Mouse (Mus musculus): ENCODE results near the gene Ifi47. TPM values are rescaled to one million over a fixed set of nuclear protein-coding genes. Genes with fewer than 3 reads are reported as not detected.
"Not testable (repeated sequence)": the region's sequence is repeated elsewhere in the genome, so short reads cannot be mapped to it uniquely, and the experiment has no call there.

Ifi47 gene
- polyA plus RNA-seq (2015; fragmentation: Nextera tagmentation; extraction: Ambion mirVana), result 0.66 and 0.98 TPM in 2 replicates

DNA sequence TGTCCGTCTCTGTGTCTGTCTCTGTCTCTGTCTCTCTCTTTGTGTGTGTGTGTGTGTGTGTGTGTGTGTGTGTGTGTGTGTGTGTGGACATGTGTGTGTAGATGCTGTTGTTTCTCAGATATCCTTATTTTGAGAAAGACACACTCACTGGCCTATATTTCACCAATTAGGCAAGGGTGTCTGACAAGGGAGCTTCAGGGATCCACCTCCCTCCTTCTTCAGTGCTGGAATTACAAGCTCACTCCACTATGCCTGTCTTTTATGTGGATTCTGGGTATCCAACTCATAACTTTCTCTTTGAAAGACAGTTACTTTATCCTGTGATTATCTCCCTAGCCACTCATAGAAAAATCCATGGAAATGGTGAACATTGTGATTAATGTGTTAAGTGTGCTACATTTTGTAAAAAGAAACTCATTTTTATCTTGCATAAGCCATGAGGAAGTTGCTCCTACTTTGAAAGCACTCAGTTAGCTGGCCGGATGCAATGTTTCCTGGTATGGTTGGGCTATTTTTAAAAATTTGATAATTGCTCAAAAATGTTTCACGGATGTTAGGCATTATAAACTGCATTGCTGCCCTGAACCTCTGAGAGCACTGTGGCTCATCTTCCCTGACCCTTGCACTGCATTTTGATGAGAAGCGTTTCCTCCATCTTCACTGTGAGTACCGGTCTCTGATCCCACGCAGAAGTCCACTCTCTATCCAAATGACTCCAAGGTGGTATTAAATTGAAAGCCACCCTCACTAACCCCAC lies at the start of gene Ifi47:
Gene Ifi47, plus strand, starts transcription at position 587 of the 757 bp plus-strand sequence.
- H3K36me3 ChIP-seq; H3K27me3 ChIP-seq; H3K9ac ChIP-seq; ATAC-seq (ENCODE audit: low FRiP score); H3K4me1 ChIP-seq (replicated peaks); H3K9me3 ChIP-seq; H3K4me2 ChIP-seq; H3K4me3 ChIP-seq; H3K27ac ChIP-seq: not testable (repeated sequence)
- 83% methylated on average over 6 of the region's 6 CpGs for WGBS

DNA sequence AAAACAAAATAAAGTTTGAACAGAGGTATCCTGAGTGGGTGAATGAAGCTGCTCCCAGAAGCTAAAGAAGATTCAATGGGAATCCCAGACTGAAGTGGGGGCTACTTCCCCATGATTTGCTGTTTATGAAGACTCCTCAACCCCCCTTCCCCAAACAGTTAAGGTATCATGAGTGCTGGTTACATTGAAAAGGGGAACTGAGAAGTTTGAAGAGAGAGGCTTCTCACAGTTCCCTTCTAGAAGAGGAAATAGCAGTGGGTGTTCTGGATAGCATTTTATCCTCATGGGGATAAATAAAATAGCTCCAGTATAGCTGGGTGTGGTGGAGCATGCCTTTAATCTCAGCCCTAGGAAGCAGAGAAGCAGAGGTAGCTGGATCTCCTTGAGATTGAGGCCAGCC lies 26.3 kb upstream of the Ifi47 start:
- H3K27ac ChIP-seq; H3K4me3 ChIP-seq; H3K27me3 ChIP-seq; H3K4me1 ChIP-seq (replicated peaks); H3K4me2 ChIP-seq; H3K9me3 ChIP-seq; H3K9ac ChIP-seq; H3K36me3 ChIP-seq; ATAC-seq (ENCODE audit: low FRiP score): not testable (repeated sequence)

DNA sequence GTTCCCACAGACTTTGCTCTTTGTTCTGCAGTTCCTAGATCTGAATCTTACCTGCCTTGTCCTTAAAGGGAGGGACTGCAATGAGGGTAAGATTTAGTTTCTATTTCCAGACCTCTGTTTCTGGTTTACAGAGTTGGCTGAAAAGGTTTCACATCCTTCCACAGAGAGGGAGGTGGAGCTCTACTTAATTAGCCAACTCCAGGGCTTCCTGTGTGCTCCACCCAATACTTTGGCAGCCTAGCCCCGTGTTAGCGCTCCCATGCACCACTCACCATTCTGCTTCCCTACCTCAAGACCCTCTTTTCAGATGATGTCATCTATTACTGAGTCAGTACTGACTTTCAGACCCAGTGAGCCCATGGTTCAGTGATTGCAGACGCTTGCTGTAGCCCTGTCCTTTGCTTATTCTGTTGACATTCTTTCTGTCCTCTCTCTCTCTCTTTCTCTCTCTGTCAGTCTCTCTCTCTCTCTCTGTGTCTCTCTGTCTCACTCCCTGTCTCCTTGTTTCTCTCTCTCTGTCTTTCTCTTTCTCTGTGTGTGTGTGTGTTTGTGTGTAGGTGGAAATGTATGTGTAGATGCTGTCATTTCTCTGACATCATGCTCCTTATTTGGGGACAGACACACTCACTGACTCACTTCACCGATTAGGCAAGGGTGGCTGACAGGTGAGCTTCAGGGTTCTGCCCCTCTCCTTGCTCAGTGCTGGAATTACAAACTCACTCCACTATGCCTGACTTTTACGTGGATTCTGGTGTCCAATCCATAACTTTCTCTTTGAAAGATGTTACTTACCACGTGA lies 25.1 kb upstream of the Ifi47 start, which contains the start of gene 9930111J21Rik2:
Gene 9930111J21Rik2, minus strand, starts transcription at position 150 of the 799 bp plus-strand sequence.
- H3K36me3 ChIP-seq; H3K27me3 ChIP-seq; H3K4me2 ChIP-seq; H3K4me1 ChIP-seq (replicated peaks); H3K9ac ChIP-seq; ATAC-seq (ENCODE audit: low FRiP score); H3K4me3 ChIP-seq; H3K27ac ChIP-seq; H3K9me3 ChIP-seq: not testable (repeated sequence)
- 100% methylated on average over 1 of the region's 6 CpGs for WGBS

DNA sequence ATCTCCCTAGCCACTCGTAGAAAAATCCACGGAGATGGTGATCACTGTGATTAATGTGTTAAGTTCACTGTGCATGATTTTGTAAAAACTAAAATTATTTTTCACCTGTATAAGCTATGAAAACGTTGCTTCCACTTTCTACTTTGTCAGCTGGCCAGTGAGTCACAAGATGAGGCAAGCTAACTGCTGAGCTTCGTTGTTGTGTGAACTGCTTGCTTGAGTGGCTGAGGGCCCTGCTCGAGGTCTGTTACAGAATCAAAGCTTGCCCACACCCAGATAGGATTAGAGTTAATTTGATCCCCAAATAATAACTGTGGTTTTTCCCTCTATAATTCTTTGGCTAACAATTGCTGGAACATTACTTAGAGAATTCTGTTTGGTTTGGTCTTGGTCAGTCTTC lies 24.5 kb upstream of the Ifi47 start:
- no CpG with 5 or more reads among the region's 5 CpGs for WGBS
- not testable (repeated sequence) for H3K9me3 ChIP-seq; ATAC-seq (ENCODE audit: low FRiP score); H3K9ac ChIP-seq; H3K4me3 ChIP-seq; H3K36me3 ChIP-seq; H3K27me3 ChIP-seq; H3K4me2 ChIP-seq; H3K27ac ChIP-seq; H3K4me1 ChIP-seq (replicated peaks)

DNA sequence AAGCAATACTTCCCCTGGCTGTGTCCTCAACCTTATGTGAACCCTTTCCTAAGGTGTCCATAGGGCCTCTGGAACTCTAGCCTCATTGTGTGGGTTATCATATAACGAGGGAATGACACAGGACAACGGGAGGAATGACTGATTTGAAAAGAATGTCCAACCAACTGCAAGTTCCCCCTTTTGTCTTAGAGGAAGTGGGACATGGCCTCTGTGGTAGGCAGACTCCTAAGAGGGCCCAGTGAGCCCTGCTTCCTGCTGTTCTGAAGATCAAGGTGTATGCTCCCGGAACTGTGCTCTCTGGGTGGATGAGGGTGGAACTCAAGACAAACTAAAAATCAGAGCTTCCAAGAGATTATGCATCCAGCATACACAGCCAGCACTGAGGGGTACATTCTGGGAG lies 16.3 kb upstream of the Ifi47 start:
- not testable (repeated sequence) for H3K4me2 ChIP-seq; H3K9ac ChIP-seq; H3K27ac ChIP-seq; H3K4me3 ChIP-seq; H3K36me3 ChIP-seq; H3K27me3 ChIP-seq; ATAC-seq (ENCODE audit: low FRiP score); H3K9me3 ChIP-seq; H3K4me1 ChIP-seq (replicated peaks)
- 72% methylated on average over 2 of the region's 3 CpGs for WGBS

DNA sequence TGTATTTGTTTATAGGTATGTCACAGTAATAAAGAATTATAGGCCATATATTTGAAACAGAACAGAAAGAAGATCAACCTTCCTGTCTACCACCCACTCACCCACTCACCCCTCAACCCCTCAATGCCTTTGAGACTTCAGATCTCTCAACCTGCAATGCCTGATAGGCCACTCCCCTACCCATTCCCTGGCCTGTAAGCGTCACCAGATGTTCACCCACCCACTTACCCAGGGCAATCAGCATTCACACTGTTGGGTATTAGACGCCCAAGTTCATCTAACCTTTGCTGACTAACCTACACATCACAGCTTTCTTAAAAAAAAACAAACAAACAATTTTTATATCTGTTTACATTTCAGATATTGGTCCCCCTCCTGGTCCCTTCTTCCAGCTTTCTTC lies 14.5 kb upstream of the Ifi47 start:
- ATAC-seq (ENCODE audit: low FRiP score); H3K4me2 ChIP-seq; H3K9ac ChIP-seq; H3K27me3 ChIP-seq; H3K36me3 ChIP-seq; H3K4me3 ChIP-seq; H3K27ac ChIP-seq; H3K9me3 ChIP-seq; H3K4me1 ChIP-seq (replicated peaks): not testable (repeated sequence)
- 69% methylated on average over 2 of the region's 2 CpGs for whole genome bisulfite sequencing

DNA sequence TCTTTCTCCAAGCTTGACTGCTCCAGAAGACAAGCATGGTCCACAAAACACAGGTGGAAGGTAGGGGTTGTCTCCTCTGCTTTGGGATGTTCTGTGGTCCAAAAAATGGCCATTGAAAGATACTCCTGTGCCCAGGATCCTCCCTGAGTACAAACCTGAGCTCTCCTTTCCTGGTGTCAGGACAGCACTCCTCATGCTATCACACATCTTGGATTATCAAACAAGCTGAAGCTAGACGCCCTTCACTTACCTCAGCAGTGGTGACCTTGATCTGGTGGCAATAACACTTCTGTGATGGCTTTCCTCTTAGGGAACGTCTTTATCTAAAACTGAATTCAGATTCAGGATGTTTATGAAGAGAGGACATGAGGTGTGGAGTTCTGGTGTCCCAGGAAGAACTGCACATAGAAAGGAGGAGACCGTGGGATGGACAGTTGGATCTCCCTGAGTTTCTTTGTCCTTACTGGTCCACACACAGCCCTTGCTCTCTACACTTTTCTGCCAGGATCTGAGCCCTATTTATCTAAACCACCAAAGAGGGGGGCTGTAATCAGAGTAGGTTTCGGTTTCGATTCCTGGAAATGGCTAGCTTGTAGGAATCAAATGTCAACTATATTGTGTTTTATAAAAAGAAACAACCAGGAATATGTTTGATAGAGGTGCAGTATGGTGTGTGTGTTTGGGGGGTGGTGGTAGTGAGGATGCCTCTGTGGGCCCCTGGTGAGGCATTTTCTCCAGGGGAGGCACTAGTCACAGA lies 12.5 kb upstream of the Ifi47 start, which contains the start of gene Tgtp2:
Gene Tgtp2, minus strand, starts transcription at position 494 of the 757 bp plus-strand sequence.
- H3K4me2 ChIP-seq, result not testable (repeated sequence)

DNA sequence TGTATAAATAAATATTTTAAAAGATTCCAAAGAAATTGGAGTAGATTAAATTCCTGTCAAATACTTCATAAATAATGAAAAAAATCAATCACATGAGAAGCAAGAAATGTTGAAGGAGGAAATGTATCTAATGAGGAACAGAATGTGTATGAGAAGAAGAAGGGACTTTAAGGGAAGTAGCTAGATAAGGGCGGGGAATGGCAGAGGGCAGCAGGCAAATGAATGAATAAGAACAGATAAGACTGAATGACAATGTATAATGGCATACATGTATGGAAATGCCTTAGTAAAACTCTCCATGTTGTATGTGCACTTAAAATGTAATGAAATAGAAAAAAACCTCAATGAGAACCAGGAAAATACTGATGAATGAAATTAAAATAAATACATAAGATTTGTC lies 8.0 kb upstream of the Ifi47 start:
- no peak overlapping the region for H3K4me2 ChIP-seq
- no peaks in the 10 kb centered on the region for H3K9me3 ChIP-seq
- no peak for ATAC-seq (ENCODE audit: low FRiP score)
- H3K27me3 ChIP-seq, result no peaks in the 10 kb centered on the region
- WGBS, result 100% methylated on average over 1 of the region's 1 CpGs
- H3K4me3 ChIP-seq, result no peak overlapping the region
- no peaks in the 10 kb centered on the region for H3K36me3 ChIP-seq
- H3K4me1 ChIP-seq (replicated peaks), result no peaks in the 10 kb centered on the region
- H3K9ac ChIP-seq, result no peak overlapping the region
- no peak overlapping the region for H3K27ac ChIP-seq

More for the DNA sequence above, 12.5 kb upstream of the Ifi47 start, which contains the start of gene Tgtp2:
- H3K27ac ChIP-seq; H3K9me3 ChIP-seq; H3K4me1 ChIP-seq (replicated peaks); H3K9ac ChIP-seq; H3K27me3 ChIP-seq; ATAC-seq (ENCODE audit: low FRiP score); H3K36me3 ChIP-seq; H3K4me3 ChIP-seq: not testable (repeated sequence)
- WGBS, result 81% methylated on average over 5 of the region's 5 CpGs

DNA sequence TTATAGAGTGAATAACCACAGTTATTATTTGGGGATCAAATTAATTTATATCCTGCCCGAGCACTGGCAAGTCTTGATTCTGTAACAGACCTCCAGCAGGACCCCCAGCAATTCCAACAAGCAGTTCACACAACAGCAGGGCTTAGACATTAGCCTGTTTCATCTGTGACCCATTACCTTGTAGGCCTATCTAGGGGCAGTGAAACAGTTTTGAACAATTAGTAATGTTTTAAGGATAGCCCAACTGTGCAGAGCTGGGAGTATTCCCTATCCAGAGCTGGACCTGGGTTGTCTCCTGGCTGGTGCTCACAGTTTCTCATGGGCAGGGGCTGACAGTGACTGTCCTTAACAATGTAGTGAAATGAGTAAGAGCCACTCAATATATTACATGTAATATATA lies 625 bp downstream of the Ifi47 start:
- Histone ChIP-seq H3K36me3 (no peaks in the 10 kb centered on the region), H3K9me3 (no peaks in the 10 kb centered on the region), H3K27me3 (no peaks in the 10 kb centered on the region), H3K4me2 (no peak overlapping the region), H3K4me1 (replicated peaks) (no peaks in the 10 kb centered on the region), H3K9ac (no peak overlapping the region), H3K4me3 (no peak overlapping the region), H3K27ac (no peak overlapping the region)
- 81% methylated on average over 1 of the region's 1 CpGs for WGBS
- ATAC-seq (ENCODE audit: low FRiP score), result no peak

DNA sequence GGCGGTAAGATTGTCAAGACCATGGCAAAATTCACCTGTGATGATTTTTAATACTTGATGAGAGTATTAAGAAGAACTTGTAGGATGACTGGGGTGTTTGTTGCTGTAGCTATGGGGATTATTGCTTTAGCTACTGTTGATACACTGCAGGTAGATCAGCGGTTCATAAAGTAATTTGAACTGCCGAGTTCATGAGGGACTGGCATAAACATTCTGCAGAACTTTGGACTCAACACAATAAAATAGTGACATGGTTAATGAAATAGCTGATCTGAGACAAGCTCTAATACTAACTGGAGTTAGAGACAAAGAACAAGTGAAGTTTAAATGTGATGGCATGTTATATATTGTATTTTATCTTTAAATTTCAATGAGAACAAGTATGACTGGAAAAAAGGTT lies 2.3 kb downstream of the Ifi47 start:
- Histone ChIP-seq H3K4me3 (no peak overlapping the region), H3K36me3 (no peaks in the 10 kb centered on the region), H3K4me2 (no peak overlapping the region), H3K9me3 (no peaks in the 10 kb centered on the region), H3K27me3 (no peaks in the 10 kb centered on the region), H3K4me1 (replicated peaks) (no peaks in the 10 kb centered on the region), H3K9ac (no peak overlapping the region), H3K27ac (no peak overlapping the region)
- 92% methylated on average over 3 of the region's 3 CpGs for WGBS
- ATAC-seq (ENCODE audit: low FRiP score), result no peak

DNA sequence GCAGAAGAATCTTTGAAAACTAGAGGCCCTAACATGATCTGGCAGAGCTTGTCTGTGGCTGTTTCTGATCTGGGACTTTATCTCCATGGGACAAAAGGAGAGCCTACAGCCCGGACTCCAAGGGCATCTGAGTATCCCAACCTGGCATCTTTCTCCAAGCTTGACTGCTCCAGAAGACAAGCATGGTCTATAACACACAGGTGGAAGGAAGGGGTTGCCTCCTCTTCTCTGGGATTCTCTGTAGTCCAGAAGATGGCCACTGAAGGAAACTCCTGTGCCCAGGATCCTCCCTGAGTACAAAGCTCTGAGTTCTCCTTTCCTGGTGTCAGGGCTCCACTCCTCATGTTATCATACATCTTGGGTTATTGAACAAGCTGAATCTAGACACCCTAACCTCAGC lies 4.2 kb downstream of the Ifi47 start:
- ATAC-seq (ENCODE audit: low FRiP score), result no peak
- no peak overlapping the region for H3K4me3 ChIP-seq
- no peak overlapping the region for H3K9ac ChIP-seq
- no peak overlapping the region for H3K27ac ChIP-seq
- WGBS, result 80% methylated on average over 1 of the region's 1 CpGs
- H3K4me2 ChIP-seq, result no peak overlapping the region
- H3K9me3 ChIP-seq, result no peaks in the 10 kb centered on the region
- no peaks in the 10 kb centered on the region for H3K4me1 ChIP-seq (replicated peaks)
- no peaks in the 10 kb centered on the region for H3K36me3 ChIP-seq
- H3K27me3 ChIP-seq, result no peaks in the 10 kb centered on the region

DNA sequence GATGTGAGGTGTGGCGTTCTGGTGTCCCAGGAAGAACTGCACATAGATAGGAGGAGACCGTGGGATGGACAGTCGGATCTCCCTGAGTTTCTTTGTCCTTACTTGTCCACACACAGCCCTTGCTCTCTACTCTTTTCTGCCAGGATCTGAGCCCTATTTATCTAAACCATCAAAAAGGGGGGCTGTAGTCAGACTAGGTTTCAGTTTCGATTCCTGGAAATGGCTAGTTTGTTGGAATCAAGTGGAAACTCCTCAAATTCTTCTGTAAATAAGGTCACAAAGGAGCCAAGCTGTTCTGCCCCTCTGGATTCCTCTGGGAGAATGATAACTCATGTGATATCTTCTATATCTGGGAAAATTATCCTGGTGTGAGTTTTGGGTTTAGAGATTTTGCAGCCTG lies 5.0 kb downstream of the Ifi47 start:
- ATAC-seq (ENCODE audit: low FRiP score), result no peak
- H3K27ac ChIP-seq, result no peak overlapping the region
- H3K4me1 ChIP-seq (replicated peaks), result no peaks in the 10 kb centered on the region
- H3K9ac ChIP-seq, result no peak overlapping the region
- no peaks in the 10 kb centered on the region for H3K36me3 ChIP-seq
- no peak overlapping the region for H3K4me3 ChIP-seq
- 91% methylated on average over 4 of the region's 4 CpGs for WGBS
- no peaks in the 10 kb centered on the region for H3K9me3 ChIP-seq
- no peak overlapping the region for H3K4me2 ChIP-seq
- H3K27me3 ChIP-seq, result no peaks in the 10 kb centered on the region
